Mouse (Mus musculus) cortical plate, adult 2 months (tissue): ENCODE data around the gene Slc43a3.

Experiments used
- CTCF ChIP-seq: fragments of 200-500 bp; IDR thresholded peaks from 2 replicates; pipeline ENCODE4 v1.5.1; 2011; ENCODE audit warnings: mild to moderate bottlenecking, control low read depth, low read length; ENCODE audit not compliant: insufficient read depth; ENCODE audit errors: extremely low read depth
- POLR2A ChIP-seq: fragments of 200-500 bp; IDR thresholded peaks from 2 replicates; pipeline ENCODE4 v1.6.1; 2011; ENCODE audit warnings: mild to moderate bottlenecking, low read length, control low read depth; ENCODE audit not compliant: insufficient read depth; ENCODE audit errors: extremely low read depth

GRCm38 (mm10) chr2:84930186-84930585 lies 6.2 kb upstream of the Slc43a3 start:
- TF ChIP-seq CTCF, result no peak
- TF ChIP-seq POLR2A, result no peak
